Mouse (Mus musculus) limb, embryonic 15.5 days (tissue): ENCODE measurements at regions not wholly inside any gene's neighbourhood (a gene's known extent, or its start where the extent isn't known, plus 50 kb on each side); places are given as distances from the start of the nearest gene placed in this dataset.

Experiments
- ATAC-seq: fragments of 200-750 bp; cut with Nextera tagmentation; 2 replicates; pipeline ENCODE4 v1.8.0; 2017; ENCODE audit warnings: low read depth, moderate TSS enrichment; ENCODE audit not compliant: insufficient number of reproducible peaks, low FRiP score, low TSS enrichment
- H3K27ac ChIP-seq: fragments of 300-500 bp; sonication (generic); 2 replicates; pipeline ENCODE4 v1.5.1; 2015; ENCODE audit warnings: moderate library complexity, mild to moderate bottlenecking, inconsistent platforms
- H3K27me3 ChIP-seq: fragments of 300-500 bp; sonication (generic); 2 replicates; pipeline ENCODE4 v1.6.1; 2015; ENCODE audit warnings: inconsistent platforms
- H3K36me3 ChIP-seq: fragments of 300-500 bp; sonication (generic); 2 replicates; pipeline ENCODE4 v1.6.1; 2015; ENCODE audit warnings: inconsistent platforms
- H3K4me1 ChIP-seq: fragments of 300-500 bp; sonication (generic); 2 replicates; pipeline ENCODE4 v1.6.1; 2015; ENCODE audit warnings: inconsistent platforms
- H3K4me2 ChIP-seq: fragments of 300-500 bp; sonication (generic); 2 replicates; pipeline ENCODE4 v1.6.1; 2015; ENCODE audit warnings: mild to moderate bottlenecking, inconsistent platforms
- H3K4me3 ChIP-seq: fragments of 300-500 bp; sonication (generic); 2 replicates; pipeline ENCODE4 v1.5.1; 2015; ENCODE audit warnings: mild to moderate bottlenecking, inconsistent platforms
- H3K9ac ChIP-seq: fragments of 300-500 bp; sonication (generic); 2 replicates; pipeline ENCODE4 v1.6.1; 2015; ENCODE audit warnings: inconsistent platforms
- H3K9me3 ChIP-seq: fragments of 300-500 bp; sonication (generic); 2 replicates; pipeline ENCODE4 v1.6.1; 2016; ENCODE audit warnings: inconsistent platforms
- WGBS: fragments of 180-500 bp; shearing (Covaris S2); methylation state at CpG from one replicate; pipeline ENCODE4 v1.1.7; 2015; 5-methylcytosine and 5-hydroxymethylcytosine counted together

DNA sequence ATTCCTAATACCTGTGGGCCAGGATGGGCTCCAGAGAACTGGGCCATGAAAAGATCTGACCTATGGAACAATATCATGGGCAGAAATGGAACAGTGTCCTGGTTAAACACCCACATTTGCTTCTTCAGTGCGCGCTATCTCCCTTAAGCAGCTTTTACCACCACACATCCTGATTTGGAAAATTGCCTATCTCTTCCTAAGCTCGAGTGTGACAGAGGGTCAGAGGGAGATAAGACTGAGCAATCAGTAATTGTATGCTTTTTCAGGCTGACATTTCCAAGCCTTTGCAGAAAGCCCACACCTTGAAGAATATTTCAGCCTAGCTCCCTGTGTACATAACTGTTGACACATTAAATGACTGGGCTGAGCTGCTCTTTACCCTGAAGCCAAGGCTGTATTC, 93.5 kb upstream of the Atxn1 start:
- H3K27ac ChIP-seq = no peak overlapping the region
- H3K27me3 ChIP-seq = no peaks in the 10 kb centered on the region
- no peak overlapping the region for H3K4me3 ChIP-seq
- H3K4me1 ChIP-seq = peaks cover 6% of the 10 kb centered on the region; the same call in 1 of the 2 replicates
- no peaks in the 10 kb centered on the region for H3K36me3 ChIP-seq
- no peak overlapping the region for H3K4me2 ChIP-seq
- H3K9me3 ChIP-seq = no peaks in the 10 kb centered on the region
- WGBS = 86% methylated on average over 3 of the region's 3 CpGs
- ATAC-seq = no peak
- no peak overlapping the region for H3K9ac ChIP-seq

DNA sequence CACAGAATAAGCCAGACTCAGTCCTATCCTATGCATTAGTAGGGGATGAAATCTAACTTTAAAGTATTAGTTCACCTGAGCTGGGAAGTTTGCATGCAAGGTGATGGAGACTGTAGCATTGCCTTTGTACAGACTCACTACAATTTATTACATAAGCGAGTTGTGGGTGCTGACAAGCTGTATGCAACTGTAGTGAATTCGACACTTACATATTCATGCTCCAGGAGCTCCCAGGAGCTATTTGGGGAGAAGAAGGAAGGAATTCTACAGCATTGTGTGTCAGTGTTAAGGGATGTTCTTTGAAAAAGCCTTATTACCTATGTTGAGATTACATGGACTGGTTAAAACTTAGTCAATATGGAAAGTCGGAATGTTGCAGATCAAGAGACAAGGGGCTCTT, 90.6 kb upstream of the Atxn1 start:
- WGBS = 79% methylated on average over 3 of the region's 3 CpGs
- Histone ChIP-seq H3K4me1 (peaks cover 6% of the 10 kb centered on the region; the same call in 1 of the 2 replicates), H3K4me3 (no peak overlapping the region), H3K27me3 (no peaks in the 10 kb centered on the region), H3K4me2 (no peak overlapping the region), H3K36me3 (no peaks in the 10 kb centered on the region), H3K27ac (no peak overlapping the region), H3K9ac (no peak overlapping the region), H3K9me3 (no peaks in the 10 kb centered on the region)
- ATAC-seq = no peak

- H3K27me3 ChIP-seq = no peaks in the 10 kb centered on the region
- no peak overlapping the region for H3K4me2 ChIP-seq
- no peak overlapping the region for H3K4me3 ChIP-seq
- no peaks in the 10 kb centered on the region for H3K9me3 ChIP-seq
- ATAC-seq = no peak
- no peaks in the 10 kb centered on the region for H3K36me3 ChIP-seq
- 0 out of 2 replicates have a peak, but pooled peaks cover 3% of the 10 kb centered on the region for H3K4me1 ChIP-seq
- WGBS = 60% methylated on average over 12 of the region's 12 CpGs
- H3K9ac ChIP-seq = no peak overlapping the region
- H3K27ac ChIP-seq = no peak overlapping the region
Observed at GRCm38 (mm10) chr13:46043568-46043967, 78.8 kb upstream of the Atxn1 start.

DNA sequence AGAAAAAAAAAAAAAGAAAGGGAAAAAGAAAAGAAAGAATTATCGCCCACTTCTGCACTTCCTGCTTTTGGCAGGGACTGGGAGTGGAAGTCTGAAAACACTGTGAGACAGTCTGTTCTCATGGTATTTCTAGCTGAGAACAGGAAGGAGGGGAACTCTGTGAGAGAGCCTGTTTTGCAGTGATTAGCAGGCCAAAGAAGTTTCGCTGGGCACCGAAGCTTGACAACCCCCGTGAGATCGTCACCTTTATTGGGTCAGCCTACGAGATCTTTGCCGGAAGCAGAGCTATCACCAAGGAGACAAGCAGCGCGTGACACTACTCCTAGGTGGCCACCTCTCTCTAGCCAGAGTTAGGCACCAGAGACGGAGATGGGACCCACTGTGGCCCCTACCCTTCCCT, 78.2 kb upstream of the Atxn1 start:
- no peak for ATAC-seq
- Histone ChIP-seq H3K9me3 (no peaks in the 10 kb centered on the region), H3K4me2 (0 out of 2 replicates have a peak overlapping the region, but pooled peaks have one; percentile 10), H3K9ac (no peak overlapping the region), H3K27me3 (no peaks in the 10 kb centered on the region), H3K4me1 (0 out of 2 replicates have a peak, but pooled peaks cover 3% of the 10 kb centered on the region), H3K27ac (no peak overlapping the region), H3K4me3 (no peak overlapping the region), H3K36me3 (no peaks in the 10 kb centered on the region)
- 46% methylated on average over 10 of the region's 10 CpGs for WGBS

DNA sequence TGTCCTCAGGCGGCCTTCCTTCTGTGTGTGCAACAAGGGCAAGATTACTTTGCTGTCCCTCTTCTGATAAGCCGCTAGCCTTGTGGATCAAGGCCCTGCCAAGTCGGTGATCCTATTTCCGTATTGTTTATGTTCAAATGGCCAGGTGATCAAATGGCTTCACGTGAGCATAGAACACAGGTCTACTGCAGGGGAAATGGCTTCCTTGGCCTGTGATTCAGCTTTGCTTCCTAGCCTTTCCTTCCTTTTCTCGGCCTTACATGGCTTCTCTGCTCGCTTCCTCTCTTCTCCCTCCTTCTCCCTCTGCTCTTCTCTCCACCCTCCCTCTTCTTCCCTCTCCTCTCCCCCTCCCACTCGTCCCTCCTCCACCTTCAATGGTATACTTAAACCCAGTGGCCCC, 77.4 kb upstream of the Atxn1 start:
- no peak for ATAC-seq
- 79% methylated on average over 8 of the region's 8 CpGs for WGBS
- Histone ChIP-seq H3K36me3 (no peaks in the 10 kb centered on the region), H3K4me3 (no peak overlapping the region), H3K27me3 (no peaks in the 10 kb centered on the region), H3K4me1 (0 out of 2 replicates have a peak, but pooled peaks cover 3% of the 10 kb centered on the region), H3K27ac (no peak overlapping the region), H3K9ac (no peak overlapping the region), H3K4me2 (no peak overlapping the region), H3K9me3 (no peaks in the 10 kb centered on the region)

- no peak overlapping the region for H3K4me3 ChIP-seq
- no peak for ATAC-seq
- no peaks in the 10 kb centered on the region for H3K9me3 ChIP-seq
- no peaks in the 10 kb centered on the region for H3K36me3 ChIP-seq
- no peaks in the 10 kb centered on the region for H3K27me3 ChIP-seq
- no peak overlapping the region for H3K9ac ChIP-seq
- no peak overlapping the region for H3K4me2 ChIP-seq
- WGBS = 80% methylated on average over 4 of the region's 4 CpGs
- no peak overlapping the region for H3K27ac ChIP-seq
- 0 out of 2 replicates have a peak, but pooled peaks cover 3% of the 10 kb centered on the region for H3K4me1 ChIP-seq
Observed at GRCm38 (mm10) chr13:46041475-46041874, 76.7 kb upstream of the Atxn1 start.

GRCm38 (mm10) chr13:46040062-46040461, 75.3 kb upstream of the Atxn1 start:
- WGBS = 86% methylated on average over 5 of the region's 5 CpGs

GRCm38 (mm10) chr13:46038441-46039331, 73.9 kb upstream of the Atxn1 start:
- whole genome bisulfite sequencing = 70% methylated on average over 10 of the region's 10 CpGs
- H3K4me2 ChIP-seq = no peak overlapping the region
- no peaks in the 10 kb centered on the region for H3K36me3 ChIP-seq
- 0 out of 2 replicates have a peak, but pooled peaks cover 3% of the 10 kb centered on the region for H3K4me1 ChIP-seq
- H3K9me3 ChIP-seq = no peaks in the 10 kb centered on the region
- no peak overlapping the region for H3K9ac ChIP-seq
- ATAC-seq = no peak
- no peaks in the 10 kb centered on the region for H3K27me3 ChIP-seq
- H3K4me3 ChIP-seq = no peak overlapping the region
- H3K27ac ChIP-seq = no peak overlapping the region

More at GRCm38 (mm10) chr13:46040062-46040461, 75.3 kb upstream of the Atxn1 start:
- no peak overlapping the region for H3K4me3 ChIP-seq
- no peak overlapping the region for H3K27ac ChIP-seq
- no peaks in the 10 kb centered on the region for H3K36me3 ChIP-seq
- 0 out of 2 replicates have a peak, but pooled peaks cover 3% of the 10 kb centered on the region for H3K4me1 ChIP-seq
- no peaks in the 10 kb centered on the region for H3K9me3 ChIP-seq
- H3K4me2 ChIP-seq = no peak overlapping the region
- H3K9ac ChIP-seq = no peak overlapping the region
- no peaks in the 10 kb centered on the region for H3K27me3 ChIP-seq
- ATAC-seq = no peak

GRCm38 (mm10) chr13:46032281-46032680, 67.5 kb upstream of the Atxn1 start:
- no peak overlapping the region for H3K4me3 ChIP-seq
- 76% methylated on average over 2 of the region's 2 CpGs for WGBS

DNA sequence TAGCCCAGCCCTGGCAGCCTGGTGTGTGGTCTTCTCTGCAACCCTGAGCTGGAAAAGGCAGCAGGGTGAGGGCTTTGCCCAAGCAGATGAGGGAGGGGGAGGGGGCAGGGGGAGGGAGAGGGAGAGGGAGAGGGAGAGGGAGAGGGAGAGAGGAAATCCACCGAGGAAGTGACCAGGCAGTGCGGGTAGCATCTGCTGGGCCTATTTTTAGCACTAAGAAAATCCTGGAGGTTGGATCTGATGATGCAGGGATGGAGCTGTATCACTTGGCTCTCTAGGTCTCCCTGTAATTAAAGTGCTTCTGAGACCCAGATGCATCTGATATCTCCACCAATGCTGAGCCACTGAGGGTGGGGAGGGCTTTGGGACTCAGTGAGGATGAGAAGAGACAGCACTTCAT, 61.2 kb upstream of the Atxn1 start:
- Histone ChIP-seq H3K4me2 (no peak overlapping the region), H3K27me3 (no peaks in the 10 kb centered on the region), H3K9ac (no peak overlapping the region), H3K36me3 (no peaks in the 10 kb centered on the region), H3K4me1 (0 out of 2 replicates have a peak, but pooled peaks cover 4% of the 10 kb centered on the region), H3K27ac (no peak overlapping the region), H3K4me3 (no peak overlapping the region), H3K9me3 (no peaks in the 10 kb centered on the region)
- WGBS = 20% methylated on average over 2 of the region's 2 CpGs
- ATAC-seq = no peak

More at GRCm38 (mm10) chr13:46032281-46032680, 67.5 kb upstream of the Atxn1 start:
- H3K4me2 ChIP-seq = no peak overlapping the region
- no peaks in the 10 kb centered on the region for H3K4me1 ChIP-seq
- no peaks in the 10 kb centered on the region for H3K9me3 ChIP-seq
- H3K9ac ChIP-seq = no peak overlapping the region
- no peak overlapping the region for H3K27ac ChIP-seq
- H3K27me3 ChIP-seq = no peaks in the 10 kb centered on the region
- H3K36me3 ChIP-seq = no peaks in the 10 kb centered on the region
- no peak for ATAC-seq

DNA sequence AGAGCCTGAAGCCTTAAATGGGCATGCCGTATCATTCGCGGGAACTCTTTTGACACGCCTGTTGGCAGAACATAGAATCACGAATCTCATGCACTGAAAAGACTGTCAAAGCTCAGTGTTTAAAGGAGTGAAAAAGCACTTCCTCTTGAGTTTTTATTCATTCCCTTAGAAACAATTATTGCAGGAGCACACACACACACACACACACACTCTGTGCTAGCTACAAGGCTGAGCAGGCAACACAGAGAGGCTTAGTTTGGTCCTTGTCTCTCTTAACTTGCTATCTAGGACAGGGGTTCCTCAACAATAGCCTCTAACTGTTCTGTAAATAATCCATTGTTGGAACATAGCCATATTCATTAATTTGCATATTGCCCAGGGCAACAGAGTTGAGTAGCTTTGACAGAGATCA, 58.8 kb upstream of the Atxn1 start:
- no peak for ATAC-seq
- 78% methylated on average over 5 of the region's 5 CpGs for WGBS

GRCm38 (mm10) chr13:46023187-46023586, 58.4 kb upstream of the Atxn1 start:
- Histone ChIP-seq H3K4me3 (no peak overlapping the region), H3K36me3 (no peaks in the 10 kb centered on the region), H3K9me3 (no peaks in the 10 kb centered on the region), H3K4me1 (0 out of 2 replicates have a peak, but pooled peaks cover 13% of the 10 kb centered on the region), H3K9ac (no peak overlapping the region), H3K27ac (no peak overlapping the region), H3K27me3 (no peaks in the 10 kb centered on the region), H3K4me2 (no peak overlapping the region)
- 37% methylated on average over 5 of the region's 5 CpGs for whole genome bisulfite sequencing
- no peak for ATAC-seq

More for the DNA sequence above, 58.8 kb upstream of the Atxn1 start:
- no peaks in the 10 kb centered on the region for H3K27me3 ChIP-seq
- H3K4me3 ChIP-seq = no peak overlapping the region
- no peak overlapping the region for H3K9ac ChIP-seq
- no peak overlapping the region for H3K27ac ChIP-seq
- no peaks in the 10 kb centered on the region for H3K9me3 ChIP-seq
- 0 out of 2 replicates have a peak, but pooled peaks cover 13% of the 10 kb centered on the region for H3K4me1 ChIP-seq
- H3K4me2 ChIP-seq = no peak overlapping the region
- no peaks in the 10 kb centered on the region for H3K36me3 ChIP-seq
